Mouse (Mus musculus): ENCODE results near the gene Trim66. TPM values are rescaled to one million over a fixed set of nuclear protein-coding genes. Genes with fewer than 3 reads are reported as not detected.

Trim66 gene
- total RNA-seq, 2 experiments from 2014 or later, result 5.0 to 6.0 TPM

- Histone ChIP-seq H3K4me3 (no peak overlapping the region), H3K27ac (no peak overlapping the region)
- TF ChIP-seq CTCF (conservative IDR thresholded peaks at IDR 0.05), result no peak
- DNase-seq (ENCODE audit: low spot score in 2 of 2), result no peak
Measured at GRCm38 (mm10) chr7:109531501-109531900, 23.6 kb upstream of the Trim66 start.

DNA sequence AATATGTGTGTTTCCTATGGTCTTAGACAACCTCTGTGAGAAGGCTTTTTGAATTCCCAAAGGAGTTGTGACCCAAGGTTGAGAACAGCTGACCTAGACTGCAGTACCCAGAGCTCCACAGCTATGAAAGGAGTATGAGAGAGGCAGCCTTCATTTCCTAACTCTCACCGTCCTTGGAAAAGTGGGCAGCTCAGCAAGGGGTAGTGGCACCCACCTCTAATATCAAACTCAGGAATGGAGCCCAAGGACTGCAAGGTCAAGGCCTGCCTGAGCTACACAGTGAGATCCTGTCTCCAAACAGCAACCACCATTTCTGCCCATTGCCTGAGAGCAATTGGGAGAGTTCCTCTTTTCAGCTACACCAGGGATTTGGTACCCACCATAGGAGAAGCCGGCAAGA lies 21.8 kb upstream of the Trim66 start:
- H3K27ac ChIP-seq, result no peak overlapping the region
- TF ChIP-seq CTCF (conservative IDR thresholded peaks at IDR 0.05), result no peak
- no peak overlapping the region for H3K4me3 ChIP-seq
- DNase-seq (ENCODE audit: low spot score in 2 of 2), result no peak

- Histone ChIP-seq H3K27ac (peak overlapping the region; percentile 29; the same call in 1 of the 2 replicates), H3K4me3 (no peak overlapping the region)
- peak in 1 of 2 experiments; percentile 58 for DNase-seq (ENCODE audit: low spot score in 2 of 2)
- TF ChIP-seq CTCF (conservative IDR thresholded peaks at IDR 0.05), result peak; percentile 83
Measured at GRCm38 (mm10) chr7:109528356-109528755, 20.4 kb upstream of the Trim66 start.

DNA sequence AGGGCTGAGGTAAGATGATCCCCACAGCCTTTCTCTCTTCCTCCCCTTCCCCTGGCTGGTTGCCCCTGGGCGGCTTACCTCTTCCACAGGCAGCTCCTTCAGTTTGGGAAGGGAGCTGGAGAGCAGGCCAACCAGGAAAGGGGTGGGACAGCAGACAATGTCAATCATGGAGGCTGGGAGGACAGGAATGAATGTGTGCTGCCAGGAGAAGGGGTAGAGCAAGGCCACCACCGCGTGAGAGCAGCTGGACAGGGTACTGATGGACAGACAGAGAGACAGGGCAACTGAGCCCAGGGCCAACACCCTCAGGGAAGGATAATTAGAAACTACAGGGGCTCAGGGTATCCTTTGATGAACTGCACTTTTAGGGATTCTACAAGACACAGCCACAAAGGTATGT lies 19.6 kb upstream of the Trim66 start:
- H3K27ac ChIP-seq, result no peak overlapping the region
- DNase-seq (ENCODE audit: low spot score in 2 of 2), result no peak
- no peak for TF ChIP-seq CTCF (conservative IDR thresholded peaks at IDR 0.05)
- no peak overlapping the region for H3K4me3 ChIP-seq

GRCm38 (mm10) chr7:109525740-109526663 lies 18.1 kb upstream of the Trim66 start:
- Histone ChIP-seq H3K27ac (peak overlapping the region; percentile 51), H3K4me3 (no peak overlapping the region)
- no peak for TF ChIP-seq CTCF (conservative IDR thresholded peaks at IDR 0.05)
- DNase-seq (ENCODE audit: low spot score in 2 of 2), result no peak

DNA sequence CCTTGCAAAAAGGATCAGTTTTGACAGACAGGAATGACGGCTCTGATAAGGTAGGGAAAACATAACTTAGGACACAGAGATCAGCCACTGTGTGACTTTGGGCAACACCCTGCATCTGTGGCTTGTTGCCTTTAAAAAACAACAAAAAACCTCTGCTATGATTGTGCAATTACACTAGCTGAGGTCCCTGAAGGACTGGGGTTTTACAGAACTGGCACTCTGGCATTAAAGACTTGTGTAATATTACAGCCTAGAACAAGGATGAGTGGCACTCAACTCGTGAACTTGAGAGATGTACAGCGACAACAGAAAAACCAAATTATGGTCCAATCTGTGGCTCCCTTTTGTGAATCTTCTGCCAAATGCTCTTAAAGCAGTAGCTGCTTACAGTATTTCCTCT lies 16.8 kb upstream of the Trim66 start:
- Histone ChIP-seq H3K27ac (peak overlapping the region; percentile 51), H3K4me3 (no peak overlapping the region)
- no peak for DNase-seq (ENCODE audit: low spot score in 2 of 2)
- no peak for TF ChIP-seq CTCF (conservative IDR thresholded peaks at IDR 0.05)

- H3K27ac ChIP-seq, result peak overlapping the region; percentile 51; the same call in 1 of the 2 replicates
- no peak for TF ChIP-seq CTCF (conservative IDR thresholded peaks at IDR 0.05)
- no peak for DNase-seq (ENCODE audit: low spot score in 2 of 2)
- H3K4me3 ChIP-seq, result no peak overlapping the region
Measured at GRCm38 (mm10) chr7:109524442-109524744, 16.5 kb upstream of the Trim66 start.

DNA sequence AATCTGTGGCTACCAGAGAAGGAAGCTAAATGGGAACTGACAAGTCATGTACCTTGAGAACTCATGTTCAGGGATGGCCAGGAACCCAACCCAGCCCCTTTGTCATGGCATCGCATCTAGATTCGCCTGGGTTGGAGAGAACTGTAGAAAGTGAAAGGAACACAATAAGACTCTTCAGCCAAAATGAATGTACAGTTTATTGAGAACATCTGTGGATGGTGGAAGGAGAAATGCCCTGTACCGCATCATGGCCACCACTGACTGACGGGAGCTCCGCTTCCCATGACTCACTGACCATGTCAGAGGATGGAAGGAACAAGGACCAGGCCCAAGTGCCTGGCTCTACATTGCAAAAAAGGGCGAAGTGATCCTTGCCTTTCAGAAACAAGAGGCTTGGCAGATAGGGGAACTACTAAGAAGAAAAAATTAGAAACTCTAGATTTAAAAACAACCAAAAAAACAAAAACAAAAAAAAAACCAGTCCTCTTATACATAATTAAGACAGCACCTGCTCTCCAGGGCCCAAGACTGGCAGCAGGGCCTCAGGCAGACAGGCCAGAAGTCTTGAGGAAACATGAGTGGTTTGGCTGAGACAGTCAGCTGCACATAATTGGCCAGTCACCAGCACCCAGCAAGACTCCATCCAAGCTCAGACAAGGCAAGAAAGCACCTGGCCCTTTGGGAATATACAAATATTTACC lies 16.0 kb upstream of the Trim66 start:
- peak overlapping the region; percentile 33 for H3K27ac ChIP-seq
- no peak overlapping the region for H3K4me3 ChIP-seq
- DNase-seq (ENCODE audit: low spot score in 2 of 2), result no peak
- TF ChIP-seq CTCF (conservative IDR thresholded peaks at IDR 0.05), result no peak

DNA sequence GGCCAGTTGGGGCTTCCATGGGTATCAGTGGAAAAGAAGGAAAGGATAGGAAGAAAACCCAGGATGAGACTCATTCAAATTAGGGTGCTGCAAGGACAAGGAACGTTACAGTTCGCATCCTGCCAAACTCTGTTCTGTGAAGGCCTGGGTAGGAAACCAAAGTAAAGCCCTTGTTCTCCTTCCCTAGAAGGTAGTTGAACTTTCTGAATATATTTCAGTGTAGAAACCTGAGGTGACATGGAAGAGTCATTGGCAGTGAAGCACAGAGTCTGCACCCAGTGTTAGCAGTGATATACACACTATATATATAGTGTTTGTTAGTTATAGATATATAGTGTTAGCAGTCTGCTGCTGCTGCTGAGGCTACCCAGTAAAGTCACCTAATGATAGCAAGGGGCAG lies 15.4 kb upstream of the Trim66 start:
- Histone ChIP-seq H3K27ac (no peak overlapping the region), H3K4me3 (no peak overlapping the region)
- TF ChIP-seq CTCF (conservative IDR thresholded peaks at IDR 0.05), result no peak
- no peak for DNase-seq (ENCODE audit: low spot score in 2 of 2)

DNA sequence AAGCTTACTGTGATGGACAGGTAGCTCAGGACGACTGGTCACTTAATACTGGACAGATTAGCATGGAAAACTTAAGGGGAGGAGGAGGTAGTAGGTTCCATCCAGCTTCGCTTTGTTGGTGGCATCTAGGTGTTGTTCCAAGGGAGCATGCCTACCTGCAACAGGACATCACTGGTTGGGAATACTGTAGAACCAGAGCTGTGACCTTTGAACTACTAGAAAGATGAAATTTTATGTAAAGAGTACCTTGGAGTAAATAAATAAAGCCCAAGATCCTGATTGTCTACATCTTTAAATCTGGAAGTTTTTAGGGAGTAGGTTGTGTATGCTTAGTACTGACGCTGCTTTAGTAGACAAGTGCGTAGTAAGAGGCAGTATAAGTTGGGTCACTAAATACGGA lies 14.2 kb upstream of the Trim66 start:
- H3K27ac ChIP-seq, result no peak overlapping the region
- no peak for DNase-seq (ENCODE audit: low spot score in 2 of 2)
- TF ChIP-seq CTCF (conservative IDR thresholded peaks at IDR 0.05), result no peak
- H3K4me3 ChIP-seq, result no peak overlapping the region

- Histone ChIP-seq H3K4me3 (peak overlapping the region; percentile 74), H3K27ac (peak overlapping the region; percentile 99; the same call in 1 of the 2 replicates)
- no peak for DNase-seq (ENCODE audit: low spot score in 2 of 2)
- no peak for TF ChIP-seq CTCF (conservative IDR thresholded peaks at IDR 0.05)
Measured at GRCm38 (mm10) chr7:109519936-109520335, 12.0 kb upstream of the Trim66 start.

- peak within 1 kb of the TSS; percentile 99 for H3K27ac ChIP-seq
- H3K4me3 ChIP-seq, result peak within 1 kb of the TSS; percentile 74
- DNase-seq (ENCODE audit: low spot score in 2 of 2), result peak; percentile 99
- peak; percentile 33 for TF ChIP-seq CTCF (conservative IDR thresholded peaks at IDR 0.05)
Measured at GRCm38 (mm10) chr7:109518838-109519696, 11.1 kb upstream of the Trim66 start, which contains the start of gene Rpl27a. Gene Rpl27a, plus strand, starts transcription at chr7:109519147.

Measured in layer of hippocampus, adult 2 months (tissue).